9 mouse cellular contexts compared by ENCODE assay signal in the genomic region with DNA sequence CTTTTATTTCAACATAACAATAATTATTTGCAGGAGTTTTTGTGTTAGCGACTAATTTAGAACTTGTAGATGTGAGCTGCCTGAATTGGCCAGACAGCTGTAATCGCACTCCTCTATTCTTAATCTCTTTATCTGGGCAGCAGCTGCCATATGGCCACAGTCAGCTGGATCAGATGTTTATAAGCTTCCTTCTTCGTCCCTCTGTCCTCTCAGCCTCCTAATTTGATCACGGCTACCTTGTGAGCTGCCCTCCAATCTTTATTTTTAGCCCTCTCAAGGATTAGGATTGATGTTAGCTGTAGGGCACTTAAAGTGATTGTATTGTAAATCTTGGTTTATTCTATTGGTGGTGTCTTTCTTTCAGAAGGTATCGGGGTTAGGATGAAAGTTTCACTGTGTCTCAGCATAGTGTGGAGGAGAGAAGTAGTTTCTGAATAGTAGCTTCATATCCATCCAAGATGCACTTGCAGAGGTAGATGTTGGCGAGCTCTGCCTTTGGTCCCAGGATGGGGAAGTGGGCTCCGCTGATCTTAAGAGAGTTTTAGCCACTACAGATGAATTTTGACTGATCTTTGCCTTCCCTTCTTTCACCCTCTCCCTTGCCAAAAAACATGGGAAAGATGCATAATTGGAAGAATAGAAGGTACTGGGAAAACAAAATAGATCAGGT. TPM values are rescaled to one million over a fixed set of nuclear protein-coding genes. Genes with fewer than 3 reads are reported as not detected.
DNase-seq lines count a peak whose midpoint lies in the region; ATAC-seq and TF ChIP-seq lines count a peak whose summit lies in the region.
"Had no signal": no experiment of that assay in that cellular context is flagged by ENCODE, and none has a peak within 500 bp of the region (broad histone marks: within the 10 kb centered on the region; RNA-seq: fewer than 3 reads in every experiment).

No protein-coding gene starts in this region.

- peak overlapping the region; percentile 96 for H3K27ac ChIP-seq in cerebellum, adult 2 months (ENCODE audit: insufficient read depth, low read length)
- no peak overlapping the region for H3K27ac ChIP-seq in lung, embryonic 14.5 days (ENCODE audit: low read depth)
- H3K27ac ChIP-seq in lung, postnatal 0 days (ENCODE audit: low read length), result no peak overlapping the region
- H3K27ac ChIP-seq in midbrain, embryonic 10.5 days (replicated peaks), result peak overlapping the region; percentile 99
- H3K27ac ChIP-seq in stomach, postnatal 0 days (replicated peaks), result no peak overlapping the region

- H3K4me2 ChIP-seq in lung, embryonic 14.5 days, result peak overlapping the region; percentile 24
- no peak overlapping the region; the same call in 1 of the 2 replicates for H3K4me2 ChIP-seq in lung, postnatal 0 days (replicated peaks; ENCODE audit: low read depth, low read length)
- H3K4me2 ChIP-seq in stomach, postnatal 0 days (replicated peaks; ENCODE audit: low read depth), result 0 out of 2 replicates have a peak overlapping the region, but pooled peaks have one; percentile 12

- H3K27me3 ChIP-seq in cerebellum, adult 2 months (ENCODE audit: control insufficient read depth, insufficient read depth, low read length), result no peaks in the 10 kb centered on the region; the same call in 1 of the 2 replicates
- H3K27me3 ChIP-seq in lung, embryonic 14.5 days (ENCODE audit: insufficient read depth, low read length), result no peaks in the 10 kb centered on the region
- no peaks in the 10 kb centered on the region for H3K27me3 ChIP-seq in lung, postnatal 0 days (replicated peaks; ENCODE audit: insufficient read depth, low read length)
- H3K27me3 ChIP-seq in midbrain, embryonic 10.5 days (ENCODE audit: low read depth, poor library complexity, severe bottlenecking), result no peaks in the 10 kb centered on the region
- no peaks in the 10 kb centered on the region for H3K27me3 ChIP-seq in stomach, postnatal 0 days (ENCODE audit: control insufficient read depth, insufficient read depth, low read length)

- peaks cover 21% of the 10 kb centered on the region for H3K36me3 ChIP-seq in lung, embryonic 14.5 days (ENCODE audit: insufficient read depth)
- H3K36me3 ChIP-seq in lung, postnatal 0 days (ENCODE audit: insufficient read depth, low read length), result peaks cover 10% of the 10 kb centered on the region; the same call in 1 of the 2 replicates
- H3K36me3 ChIP-seq in midbrain, embryonic 10.5 days, result peaks cover 22% of the 10 kb centered on the region
- H3K36me3 ChIP-seq in stomach, postnatal 0 days (ENCODE audit: control insufficient read depth, insufficient read depth, low read length), result peaks cover 11% of the 10 kb centered on the region

- no peak for TF ChIP-seq EP300 in lung, postnatal 0 days (IDR thresholded peaks at IDR 0.05)
- TF ChIP-seq EP300 in stomach, postnatal 0 days (optimal IDR thresholded peaks at IDR 0.05), result no peak

- no peak overlapping the region for H3K9ac ChIP-seq in lung, embryonic 14.5 days
- H3K9ac ChIP-seq in lung, postnatal 0 days (replicated peaks; ENCODE audit: low read depth), result no peak overlapping the region
- H3K9ac ChIP-seq in stomach, postnatal 0 days (ENCODE audit: low read length), result no peak overlapping the region

- WGBS in cerebellum, adult 2 months, result 8% methylated on average over 7 of the region's 7 CpGs
- WGBS in lung, embryonic 14.5 days, result 51% methylated on average over 7 of the region's 7 CpGs
- 50% methylated on average over 7 of the region's 7 CpGs for WGBS in lung, postnatal 0 days
- 30% methylated on average over 7 of the region's 7 CpGs for WGBS in midbrain, embryonic 10.5 days
- WGBS in stomach, postnatal 0 days, result 64% methylated on average over 7 of the region's 7 CpGs

- no peak for TF ChIP-seq CTCF in cerebellum, adult 2 months (IDR thresholded peaks at IDR 0.05; ENCODE audit: borderline replicate concordance, insufficient read depth, low read depth, low read length)
- no peak for TF ChIP-seq CTCF in lung, embryonic 14.5 days (IDR thresholded peaks at IDR 0.05; ENCODE audit: low read depth)
- no peak for TF ChIP-seq CTCF in lung, postnatal 0 days (IDR thresholded peaks at IDR 0.05)
- no peak for TF ChIP-seq CTCF in stomach, postnatal 0 days (IDR thresholded peaks at IDR 0.05; ENCODE audit: low read depth)

- DNase-seq in cerebellum, adult 2 months, result peak; percentile 40 to 51
- DNase-seq in lung, embryonic 14.5 days, result no peak
- DNase-seq in lung, postnatal 0 days (ENCODE audit: low spot score), result no peak
- no peak for DNase-seq in midbrain, embryonic 10.5 days (ENCODE audit: low spot score)
- no peak for DNase-seq in stomach, postnatal 0 days (ENCODE audit: low spot score)
- DNase-seq in right cerebral cortex, postnatal 4 days, result no peak
- DNase-seq in kidney, adult 11 months, result no peak
- DNase-seq: thymus, adult 18-20 months had no signal

- TF ChIP-seq POLR2A in cerebellum, adult 2 months (IDR thresholded peaks at IDR 0.05; ENCODE audit: borderline replicate concordance, insufficient read depth, low read length), result no peak

- H3K4me3 ChIP-seq in cerebellum, adult 2 months (replicated peaks; ENCODE audit: insufficient read depth, low read depth, low read length), result peak overlapping the region; percentile 69
- no peak overlapping the region for H3K4me3 ChIP-seq in lung, embryonic 14.5 days (ENCODE audit: low read depth, low read length)
- no peak overlapping the region for H3K4me3 ChIP-seq in lung, postnatal 0 days (ENCODE audit: low read depth, low read length)
- H3K4me3 ChIP-seq in midbrain, embryonic 10.5 days, result peak overlapping the region; percentile 97
- no peak overlapping the region for H3K4me3 ChIP-seq in stomach, postnatal 0 days (ENCODE audit: low read depth, low read length)

- no peak for ATAC-seq in cerebellum, adult (ENCODE audit: insufficient number of reproducible peaks, low FRiP score, low TSS enrichment)
- no peak for ATAC-seq in lung, embryonic 14.5 days (ENCODE audit: insufficient read depth)
- ATAC-seq in lung, postnatal 0 days, result no peak
- no peak for ATAC-seq in stomach, postnatal 0 days (ENCODE audit: low FRiP score, low TSS enrichment)

- no peaks in the 10 kb centered on the region for H3K4me1 ChIP-seq in cerebellum, adult 2 months (ENCODE audit: control insufficient read depth, insufficient read depth, low read length)
- H3K4me1 ChIP-seq in lung, embryonic 14.5 days (ENCODE audit: insufficient read depth), result peaks cover 9% of the 10 kb centered on the region
- peaks cover 14% of the 10 kb centered on the region for H3K4me1 ChIP-seq in lung, postnatal 0 days (ENCODE audit: insufficient read depth, low read depth, low read length)
- peaks cover 66% of the 10 kb centered on the region for H3K4me1 ChIP-seq in midbrain, embryonic 10.5 days
- H3K4me1 ChIP-seq in stomach, postnatal 0 days (replicated peaks; ENCODE audit: control insufficient read depth, insufficient read depth), result no peaks in the 10 kb centered on the region

- no peaks in the 10 kb centered on the region for H3K9me3 ChIP-seq in lung, embryonic 14.5 days (ENCODE audit: low read depth, low read length)
- no peaks in the 10 kb centered on the region for H3K9me3 ChIP-seq in lung, postnatal 0 days (ENCODE audit: low read length)
- no peaks in the 10 kb centered on the region for H3K9me3 ChIP-seq in midbrain, embryonic 10.5 days (replicated peaks)
- H3K9me3 ChIP-seq in stomach, postnatal 0 days (ENCODE audit: control insufficient read depth, low read length), result no peaks in the 10 kb centered on the region

RNA-seq across cellular contexts. Expression of gene Zbtb18, which starts 3.4 kb away (rescaled TPM):
- 193 and 234 TPM in 2 replicates for polyA plus RNA-seq in cerebellum, adult 2 months (2012; rRNA removed)
- polyA plus RNA-seq in lung, embryonic 14.5 days (2014; fragmentation: Nextera tagmentation; extraction: Ambion mirVana), result 2.1 and 3.0 TPM in 2 replicates
- polyA plus RNA-seq in lung, postnatal 0 days (2015; fragmentation: Nextera tagmentation; extraction: Ambion mirVana), result 2.0 and 3.0 TPM in 2 replicates
- polyA plus RNA-seq in midbrain, embryonic 10.5 days (2016; fragmentation: Nextera tagmentation; extraction: Ambion mirVana), result 5.1 and 6.1 TPM in 2 replicates
- 1.4 and 1.6 TPM in 2 replicates for polyA plus RNA-seq in stomach, postnatal 0 days (2015; fragmentation: Nextera tagmentation; extraction: Ambion mirVana)

Comparison
In these comparisons a context has a peak if more than half of its experiments do, and no peak if none do; other contexts are left out.
1. DNase-seq: peak in cerebellum, adult 2 months (2 of 2); none in lung, embryonic 14.5 days (single experiment), lung, postnatal 0 days (single experiment), midbrain, embryonic 10.5 days (single experiment), stomach, postnatal 0 days (single experiment), right cerebral cortex, postnatal 4 days (single experiment) and kidney, adult 11 months (single experiment).
2. H3K27ac ChIP-seq: peak in cerebellum, adult 2 months (single experiment) and midbrain, embryonic 10.5 days (single experiment); none in lung, embryonic 14.5 days (single experiment), lung, postnatal 0 days (single experiment) and stomach, postnatal 0 days (single experiment).
3. H3K4me3 ChIP-seq: peak in cerebellum, adult 2 months (single experiment) and midbrain, embryonic 10.5 days (single experiment); none in lung, embryonic 14.5 days (single experiment), lung, postnatal 0 days (single experiment) and stomach, postnatal 0 days (single experiment).
4. RNA of gene Zbtb18, which starts 3.4 kb away (polyA plus RNA-seq): 193 to 234 TPM in cerebellum, adult 2 months; 5.1 to 6.1 TPM in midbrain, embryonic 10.5 days, 2.1 to 3.0 TPM in lung, embryonic 14.5 days, 2.0 to 3.0 TPM in lung, postnatal 0 days and 1.4 to 1.6 TPM in stomach, postnatal 0 days; every median in the first group is over 10 times any median in the second.